Mouse (Mus musculus): ENCODE results near the gene Rassf1. TPM values are rescaled to one million over a fixed set of nuclear protein-coding genes. Genes with fewer than 3 reads are reported as not detected.

Gene Rassf1
- polyA plus RNA-seq, 1 experiment from 2014 or later = 45.4 TPM

DNA sequence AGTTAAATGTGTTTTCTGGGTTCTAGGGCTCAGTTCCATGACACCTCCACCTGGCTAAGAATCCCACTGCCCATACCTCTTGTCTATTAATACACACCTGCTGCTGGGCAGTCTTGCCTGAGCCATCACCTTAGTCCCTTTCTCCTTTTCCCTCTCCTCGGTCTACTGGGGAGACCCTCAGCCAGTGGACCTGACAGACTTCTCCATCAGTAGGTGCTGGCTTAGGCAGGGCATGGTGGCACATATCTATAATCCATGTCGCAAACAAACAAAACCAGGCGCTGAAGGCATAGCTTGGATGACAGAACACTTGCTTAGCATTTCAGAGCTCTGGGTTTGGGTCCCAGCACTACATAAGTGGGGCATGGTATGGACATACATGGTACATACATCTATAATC lies 12.6 kb upstream of the Rassf1 start:
- no peak for ATAC-seq
- Histone ChIP-seq H3K36me3 (ENCODE audit: control insufficient read depth, insufficient read depth) (peaks cover 17% of the 10 kb centered on the region), H3K4me3 (replicated peaks; ENCODE audit: low read length) (no peak overlapping the region), H3K9ac (replicated peaks; ENCODE audit: low read depth, low read length) (no peak overlapping the region), H3K27ac (ENCODE audit: low read length) (no peak overlapping the region), H3K4me2 (ENCODE audit: low read length) (no peak overlapping the region), H3K27me3 (replicated peaks; ENCODE audit: control insufficient read depth, insufficient read depth, low read length) (no peaks in the 10 kb centered on the region), H3K4me1 (replicated peaks; ENCODE audit: control insufficient read depth, insufficient read depth, low read length) (peaks cover 64% of the 10 kb centered on the region), H3K9me3 (ENCODE audit: control insufficient read depth, low read length) (no peaks in the 10 kb centered on the region)
- 92% methylated on average over 3 of the region's 3 CpGs for WGBS

DNA sequence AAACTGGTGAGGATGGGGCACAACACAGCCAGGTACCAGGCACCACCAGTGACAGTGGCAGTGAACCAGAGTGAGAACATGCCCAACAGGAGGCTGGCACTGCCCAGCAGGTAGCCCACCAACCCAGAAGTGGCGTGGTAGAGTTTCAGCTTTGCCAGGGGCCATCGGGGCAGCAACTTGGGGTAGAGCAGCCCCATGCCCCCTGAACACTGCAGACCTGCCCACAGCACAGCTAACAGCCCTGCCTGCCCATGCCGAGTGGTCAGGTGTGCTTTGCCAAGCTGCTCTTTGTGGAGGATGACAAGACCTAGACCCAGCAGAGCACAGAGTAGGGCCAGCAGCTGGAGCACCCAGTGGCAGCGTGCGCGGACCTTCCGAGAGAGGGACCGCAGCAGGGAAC lies 11.4 kb upstream of the Rassf1 start:
- no peak overlapping the region for H3K9ac ChIP-seq (replicated peaks; ENCODE audit: low read depth, low read length)
- 96% methylated on average over 8 of the region's 8 CpGs for WGBS
- peaks cover 26% of the 10 kb centered on the region for H3K36me3 ChIP-seq (ENCODE audit: control insufficient read depth, insufficient read depth)
- H3K4me3 ChIP-seq (replicated peaks; ENCODE audit: low read length) = no peak overlapping the region
- H3K27ac ChIP-seq (ENCODE audit: low read length) = no peak overlapping the region
- no peaks in the 10 kb centered on the region for H3K9me3 ChIP-seq (ENCODE audit: control insufficient read depth, low read length)
- no peak overlapping the region for H3K4me2 ChIP-seq (ENCODE audit: low read length)
- H3K27me3 ChIP-seq (replicated peaks; ENCODE audit: control insufficient read depth, insufficient read depth, low read length) = no peaks in the 10 kb centered on the region
- no peak for ATAC-seq
- H3K4me1 ChIP-seq (replicated peaks; ENCODE audit: control insufficient read depth, insufficient read depth, low read length) = peaks cover 60% of the 10 kb centered on the region

DNA sequence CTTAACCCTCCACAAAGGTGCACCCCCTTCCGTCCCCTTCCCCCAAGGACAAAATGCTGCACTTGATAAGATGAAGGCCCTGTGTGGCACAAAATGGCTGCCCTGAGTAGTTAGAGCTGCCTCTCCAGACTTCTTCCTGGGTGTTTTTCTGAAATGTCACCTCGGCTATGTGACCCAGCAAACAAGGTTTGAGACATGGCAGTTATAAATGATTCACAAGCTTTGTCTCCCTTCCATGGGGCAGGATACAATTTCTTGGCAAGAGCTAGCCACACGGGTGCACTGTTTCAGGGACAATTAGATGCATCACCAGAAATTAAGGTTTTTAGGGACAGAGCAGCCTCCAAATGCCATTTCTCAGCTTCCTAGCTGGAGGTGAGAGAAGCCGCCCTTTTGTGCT lies 10.9 kb upstream of the Rassf1 start:
- Histone ChIP-seq H3K4me3 (replicated peaks; ENCODE audit: low read length) (no peak overlapping the region), H3K9me3 (ENCODE audit: control insufficient read depth, low read length) (no peaks in the 10 kb centered on the region), H3K36me3 (ENCODE audit: control insufficient read depth, insufficient read depth) (peaks cover 26% of the 10 kb centered on the region), H3K9ac (replicated peaks; ENCODE audit: low read depth, low read length) (no peak overlapping the region), H3K27ac (ENCODE audit: low read length) (no peak overlapping the region), H3K4me1 (replicated peaks; ENCODE audit: control insufficient read depth, insufficient read depth, low read length) (peaks cover 56% of the 10 kb centered on the region), H3K27me3 (replicated peaks; ENCODE audit: control insufficient read depth, insufficient read depth, low read length) (no peaks in the 10 kb centered on the region), H3K4me2 (ENCODE audit: low read length) (no peak overlapping the region; the same call in 1 of the 2 replicates)
- no peak for ATAC-seq
- WGBS = 75% methylated on average over 4 of the region's 4 CpGs

DNA sequence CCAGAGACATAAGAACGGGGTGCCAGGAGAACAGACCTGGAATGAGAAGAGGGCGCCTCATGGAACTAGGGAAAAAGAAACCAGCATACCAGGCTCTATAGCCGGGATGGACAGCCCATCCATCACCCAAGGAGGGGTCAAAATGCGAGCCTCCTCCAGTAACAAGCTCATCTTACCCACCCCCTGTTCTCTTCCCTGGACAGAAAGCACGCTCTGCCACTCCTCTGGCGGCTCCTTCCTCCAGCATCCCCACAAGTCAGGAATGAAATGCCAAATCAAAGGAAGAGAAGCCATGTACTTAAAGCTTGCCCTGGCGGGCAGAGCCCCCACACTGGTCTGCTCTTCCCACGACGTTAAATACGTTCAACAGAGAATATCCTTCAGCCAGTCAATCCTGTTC lies 10.3 kb upstream of the Rassf1 start:
- Histone ChIP-seq H3K36me3 (ENCODE audit: control insufficient read depth, insufficient read depth) (peaks cover 26% of the 10 kb centered on the region), H3K4me2 (ENCODE audit: low read length) (peak overlapping the region; percentile 94), H3K27ac (ENCODE audit: low read length) (no peak overlapping the region), H3K9me3 (ENCODE audit: control insufficient read depth, low read length) (no peaks in the 10 kb centered on the region), H3K27me3 (replicated peaks; ENCODE audit: control insufficient read depth, insufficient read depth, low read length) (no peaks in the 10 kb centered on the region), H3K4me1 (replicated peaks; ENCODE audit: control insufficient read depth, insufficient read depth, low read length) (peaks cover 54% of the 10 kb centered on the region), H3K4me3 (replicated peaks; ENCODE audit: low read length) (peak overlapping the region; percentile 71), H3K9ac (replicated peaks; ENCODE audit: low read depth, low read length) (peak overlapping the region; percentile 69)
- ATAC-seq = no peak
- WGBS = 40% methylated on average over 10 of the region's 10 CpGs

DNA sequence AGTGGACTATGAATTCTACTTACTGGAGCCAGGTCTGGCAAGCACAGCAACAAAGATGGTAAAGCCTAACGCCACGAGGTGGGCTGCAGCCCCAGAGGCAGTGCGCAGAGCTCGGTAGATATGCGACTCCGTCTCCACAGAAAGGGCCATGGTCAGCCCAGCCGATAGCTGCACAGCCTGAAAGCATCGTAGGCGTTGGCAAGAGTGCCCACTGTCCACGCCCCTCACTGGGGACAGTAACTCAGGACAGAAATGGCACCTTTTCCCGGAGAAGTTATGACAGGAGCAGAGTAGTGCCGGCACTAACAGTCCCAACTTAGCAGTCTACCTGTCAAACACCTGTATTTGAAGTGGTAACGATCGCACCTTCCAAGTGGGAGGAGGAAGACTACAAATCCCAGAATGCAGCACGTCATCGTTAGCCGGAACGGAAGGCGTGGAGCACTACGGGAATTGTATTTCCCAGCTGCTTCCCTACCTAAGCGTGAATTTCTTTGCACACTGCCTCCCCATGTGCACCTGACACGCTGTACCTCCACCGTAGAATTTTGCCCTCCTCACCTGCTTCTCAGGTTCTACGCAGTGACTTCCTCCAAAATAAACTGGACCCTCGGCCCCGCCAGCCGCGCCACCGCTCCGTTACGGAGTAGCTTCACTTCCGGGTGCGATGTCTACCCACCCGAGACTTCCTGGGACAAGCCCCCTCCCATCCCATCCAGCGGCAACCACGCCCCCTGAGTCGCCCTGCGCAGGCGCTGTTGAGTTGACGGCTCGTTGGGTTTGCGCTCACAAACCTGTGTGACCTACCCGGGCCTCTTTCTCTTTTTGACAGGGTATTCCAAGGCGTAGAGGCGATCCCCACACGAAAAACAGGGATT lies 9.6 kb upstream of the Rassf1 start, which contains the start of the genes Cyb561d2 and Nprl2:
Gene Cyb561d2 (minus strand): TSS at position 720 of the 878 bp plus-strand sequence.
Gene Nprl2 (plus strand): TSS at position 753 of the 878 bp plus-strand sequence.
- H3K27me3 ChIP-seq (replicated peaks; ENCODE audit: control insufficient read depth, insufficient read depth, low read length) = no peaks in the 10 kb centered on the region
- H3K4me1 ChIP-seq (replicated peaks; ENCODE audit: control insufficient read depth, insufficient read depth, low read length) = peaks cover 54% of the 10 kb centered on the region
- peak within 1 kb of the TSS; percentile 69 for H3K9ac ChIP-seq (replicated peaks; ENCODE audit: low read depth, low read length)
- under 1% methylated on average over 46 of the region's 46 CpGs for WGBS
- H3K4me3 ChIP-seq (replicated peaks; ENCODE audit: low read length) = peak within 1 kb of the TSS; percentile 71
- peak within 1 kb of the TSS; percentile 57 for H3K27ac ChIP-seq (ENCODE audit: low read length)
- peak within 1 kb of the TSS; percentile 94 for H3K4me2 ChIP-seq (ENCODE audit: low read length)
- peak; percentile 91 for ATAC-seq
- peaks cover 26% of the 10 kb centered on the region for H3K36me3 ChIP-seq (ENCODE audit: control insufficient read depth, insufficient read depth)
- no peaks in the 10 kb centered on the region for H3K9me3 ChIP-seq (ENCODE audit: control insufficient read depth, low read length)

DNA sequence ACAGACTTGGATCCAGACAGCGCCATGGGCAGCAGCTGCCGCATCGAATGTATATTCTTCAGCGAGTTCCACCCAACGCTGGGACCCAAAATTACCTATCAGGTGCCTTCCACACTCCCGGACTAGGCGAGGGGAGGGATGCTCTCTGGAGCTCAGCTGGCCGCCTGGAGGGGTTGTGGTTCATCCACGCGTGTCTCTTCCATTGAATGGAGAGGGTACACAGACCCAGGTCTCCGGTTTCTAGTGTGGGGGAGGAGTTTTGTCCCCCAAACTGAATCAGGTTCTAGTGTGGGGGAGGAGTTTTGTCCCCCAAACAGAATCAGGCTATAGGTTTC lies 9.0 kb upstream of the Rassf1 start:
- peaks cover 54% of the 10 kb centered on the region for H3K4me1 ChIP-seq (replicated peaks; ENCODE audit: control insufficient read depth, insufficient read depth, low read length)
- peaks cover 26% of the 10 kb centered on the region for H3K36me3 ChIP-seq (ENCODE audit: control insufficient read depth, insufficient read depth)
- WGBS = 2% methylated on average over 11 of the region's 11 CpGs
- no peak overlapping the region for H3K27ac ChIP-seq (ENCODE audit: low read length)
- peak overlapping the region; percentile 69 for H3K9ac ChIP-seq (replicated peaks; ENCODE audit: low read depth, low read length)
- peak overlapping the region; percentile 71 for H3K4me3 ChIP-seq (replicated peaks; ENCODE audit: low read length)
- H3K4me2 ChIP-seq (ENCODE audit: low read length) = peak overlapping the region; percentile 94
- ATAC-seq = peak; percentile 4
- H3K27me3 ChIP-seq (replicated peaks; ENCODE audit: control insufficient read depth, insufficient read depth, low read length) = no peaks in the 10 kb centered on the region
- H3K9me3 ChIP-seq (ENCODE audit: control insufficient read depth, low read length) = no peaks in the 10 kb centered on the region

DNA sequence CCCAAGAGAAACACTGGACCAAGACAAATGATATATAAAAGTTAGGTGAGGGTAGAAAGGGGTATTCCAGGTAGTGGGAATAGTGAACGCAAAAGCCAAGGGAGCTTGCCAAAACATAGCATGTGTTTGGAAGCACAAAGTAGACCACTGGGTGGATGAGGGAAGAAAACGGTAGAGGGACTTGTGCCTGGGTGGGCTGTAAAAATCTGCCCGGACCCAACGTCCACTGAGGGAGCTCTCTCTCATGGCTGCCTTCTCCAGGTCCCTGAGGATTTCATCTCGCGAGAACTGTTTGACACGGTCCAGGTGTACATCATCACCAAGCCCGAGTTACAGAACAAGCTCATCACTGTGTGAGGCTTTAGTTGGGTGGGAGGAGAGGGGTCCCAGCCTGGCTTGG lies 8.6 kb upstream of the Rassf1 start:
- 54% methylated on average over 8 of the region's 8 CpGs for WGBS
- Histone ChIP-seq H3K27ac (ENCODE audit: low read length) (no peak overlapping the region), H3K9me3 (ENCODE audit: control insufficient read depth, low read length) (no peaks in the 10 kb centered on the region), H3K4me3 (replicated peaks; ENCODE audit: low read length) (peak overlapping the region; percentile 71), H3K4me2 (ENCODE audit: low read length) (peak overlapping the region; percentile 94), H3K36me3 (ENCODE audit: control insufficient read depth, insufficient read depth) (peaks cover 26% of the 10 kb centered on the region), H3K9ac (replicated peaks; ENCODE audit: low read depth, low read length) (peak overlapping the region; percentile 69; the same call in 1 of the 2 replicates), H3K27me3 (replicated peaks; ENCODE audit: control insufficient read depth, insufficient read depth, low read length) (no peaks in the 10 kb centered on the region), H3K4me1 (replicated peaks; ENCODE audit: control insufficient read depth, insufficient read depth, low read length) (peaks cover 54% of the 10 kb centered on the region)
- ATAC-seq = no peak

DNA sequence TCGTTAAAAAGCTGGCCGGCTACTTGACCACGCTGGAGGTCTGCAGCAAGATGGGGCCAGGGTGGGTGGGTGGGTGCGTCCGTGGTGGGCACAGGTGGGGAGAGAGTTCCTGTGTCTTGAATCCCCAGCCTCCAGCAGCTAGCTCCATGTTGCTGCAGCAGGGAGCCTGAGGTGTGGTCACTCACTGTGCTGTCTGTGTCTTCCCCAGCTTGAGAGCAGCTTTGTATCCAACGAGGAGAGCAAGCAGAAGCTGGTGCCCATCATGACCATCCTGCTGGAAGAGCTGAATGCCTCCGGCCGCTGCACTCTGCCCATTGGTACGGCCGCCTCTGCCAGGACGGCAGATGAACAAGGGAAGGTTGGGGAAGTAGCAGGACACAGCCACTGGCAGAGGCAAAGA lies 8.1 kb upstream of the Rassf1 start:
- ATAC-seq = no peak
- H3K4me3 ChIP-seq (replicated peaks; ENCODE audit: low read length) = no peak overlapping the region
- WGBS = 90% methylated on average over 11 of the region's 11 CpGs
- peaks cover 49% of the 10 kb centered on the region for H3K4me1 ChIP-seq (replicated peaks; ENCODE audit: control insufficient read depth, insufficient read depth, low read length)
- H3K27me3 ChIP-seq (replicated peaks; ENCODE audit: control insufficient read depth, insufficient read depth, low read length) = no peaks in the 10 kb centered on the region
- H3K9me3 ChIP-seq (ENCODE audit: control insufficient read depth, low read length) = no peaks in the 10 kb centered on the region
- no peak overlapping the region for H3K4me2 ChIP-seq (ENCODE audit: low read length)
- no peak overlapping the region for H3K9ac ChIP-seq (replicated peaks; ENCODE audit: low read depth, low read length)
- H3K27ac ChIP-seq (ENCODE audit: low read length) = no peak overlapping the region
- H3K36me3 ChIP-seq (ENCODE audit: control insufficient read depth, insufficient read depth) = peaks cover 25% of the 10 kb centered on the region

DNA sequence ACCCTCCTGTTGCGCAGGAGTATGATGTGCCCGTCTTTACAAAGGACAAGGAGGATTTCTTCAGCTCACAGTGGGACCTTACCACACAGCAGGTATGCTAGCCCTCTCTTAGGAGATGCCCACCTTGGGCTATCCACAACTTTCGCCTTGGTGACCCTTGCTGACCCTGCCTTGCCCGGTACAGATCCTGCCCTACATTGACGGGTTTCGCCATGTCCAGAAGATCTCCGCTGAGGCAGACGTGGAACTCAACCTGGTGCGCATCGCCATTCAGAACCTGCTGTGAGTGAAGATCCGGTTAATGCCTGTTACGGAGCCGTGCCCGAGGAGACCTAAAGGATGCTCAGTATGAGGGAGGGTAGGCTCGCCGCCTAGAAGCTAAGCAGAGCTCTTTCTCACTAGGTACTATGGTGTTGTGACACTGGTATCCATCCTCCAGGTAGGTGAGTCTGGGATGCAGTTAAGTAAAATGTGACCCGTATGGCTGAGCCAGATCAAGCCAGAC lies 7.1 kb upstream of the Rassf1 start:
- WGBS = 95% methylated on average over 17 of the region's 17 CpGs
- H3K4me2 ChIP-seq (ENCODE audit: low read length) = no peak overlapping the region
- no peak for ATAC-seq
- no peaks in the 10 kb centered on the region for H3K9me3 ChIP-seq (ENCODE audit: control insufficient read depth, low read length)
- H3K4me3 ChIP-seq (replicated peaks; ENCODE audit: low read length) = no peak overlapping the region
- H3K27ac ChIP-seq (ENCODE audit: low read length) = no peak overlapping the region
- no peak overlapping the region for H3K9ac ChIP-seq (replicated peaks; ENCODE audit: low read depth, low read length)
- peaks cover 44% of the 10 kb centered on the region for H3K4me1 ChIP-seq (replicated peaks; ENCODE audit: control insufficient read depth, insufficient read depth, low read length)
- H3K27me3 ChIP-seq (replicated peaks; ENCODE audit: control insufficient read depth, insufficient read depth, low read length) = peaks cover under 1% of the 10 kb centered on the region; the same call in 1 of the 2 replicates
- H3K36me3 ChIP-seq (ENCODE audit: control insufficient read depth, insufficient read depth) = peaks cover 16% of the 10 kb centered on the region

Measured in forebrain, embryonic 16.5 days (tissue).